Mouse (Mus musculus) lung, postnatal 25 days (tissue): ENCODE results near the gene Ufd1.

Experiments
- DNase-seq: peaks from one replicate; pipeline ENCODE4 v3.0.0; 2022; ENCODE audit warnings: low spot score

The Ufd1 gene

DNA sequence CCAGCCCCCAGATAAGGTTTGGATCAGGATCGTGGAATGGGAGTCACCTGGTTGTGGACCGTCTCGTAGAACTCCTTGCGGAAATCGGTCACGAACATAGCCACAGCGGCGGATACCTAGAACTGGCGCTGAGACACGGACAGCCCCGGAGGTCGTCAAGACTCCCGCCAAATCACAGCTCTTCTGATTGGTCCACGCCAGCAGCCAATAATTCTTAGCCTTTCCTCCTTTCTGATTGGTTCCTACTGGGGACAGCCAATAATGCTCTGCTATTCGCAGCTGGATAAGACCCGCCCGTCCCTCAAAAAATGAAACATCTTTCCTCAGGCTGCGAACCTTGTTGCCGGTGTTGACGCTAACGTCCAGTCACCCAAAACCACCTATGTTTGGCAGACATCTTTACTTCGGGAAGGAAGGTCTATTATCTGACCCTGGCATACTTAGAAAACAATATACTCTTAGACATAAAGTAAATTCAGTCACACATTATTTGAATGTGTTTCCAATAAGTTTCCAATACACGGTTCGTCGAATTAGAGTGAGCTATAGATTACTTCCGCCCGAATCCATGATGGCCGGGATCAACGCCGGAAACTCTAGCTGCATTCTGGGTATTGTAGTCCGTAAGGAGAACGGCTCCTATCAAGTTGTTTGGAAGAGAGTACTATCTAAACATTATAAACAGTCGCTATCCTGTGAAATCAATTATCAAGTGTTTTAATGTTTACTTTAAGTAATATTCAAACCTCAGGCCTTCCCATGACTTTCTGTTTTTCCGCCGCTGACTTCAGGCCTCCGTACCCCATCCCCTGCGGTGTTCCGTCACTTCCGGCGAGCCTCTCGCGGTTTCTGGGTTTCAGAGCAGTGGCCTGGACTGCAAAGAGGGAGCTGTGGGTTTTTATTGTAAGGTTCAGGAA is at the start of gene Ufd1, which contains the start of gene Cdc45:
TSS of gene Ufd1 (plus strand) at position 312 of the 917 bp plus-strand sequence.
TSS of gene Cdc45 (minus strand) at position 520 of the 917 bp plus-strand sequence.
- DNase-seq: peak; percentile 97

DNA sequence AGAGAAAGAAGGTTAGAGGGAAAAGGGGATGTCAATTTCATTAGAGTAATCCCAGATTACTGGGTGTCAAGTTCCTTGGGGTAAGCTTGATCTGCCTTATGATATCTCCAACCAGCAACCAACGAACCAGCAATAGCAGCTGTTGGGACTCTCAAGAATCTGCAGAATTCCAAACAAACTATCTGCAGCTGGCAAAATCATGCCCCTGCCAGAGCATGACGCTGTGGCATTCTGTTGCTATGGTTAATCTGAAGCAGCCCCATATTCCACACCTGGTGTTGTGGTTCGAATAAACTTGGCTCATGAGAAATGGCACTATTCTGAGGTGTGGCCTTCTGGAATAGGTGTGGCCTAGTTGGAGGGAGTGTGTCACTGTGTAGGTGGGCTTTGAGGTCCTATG is 48.6 kb upstream of the Ufd1 start:
- no peak for DNase-seq

DNA sequence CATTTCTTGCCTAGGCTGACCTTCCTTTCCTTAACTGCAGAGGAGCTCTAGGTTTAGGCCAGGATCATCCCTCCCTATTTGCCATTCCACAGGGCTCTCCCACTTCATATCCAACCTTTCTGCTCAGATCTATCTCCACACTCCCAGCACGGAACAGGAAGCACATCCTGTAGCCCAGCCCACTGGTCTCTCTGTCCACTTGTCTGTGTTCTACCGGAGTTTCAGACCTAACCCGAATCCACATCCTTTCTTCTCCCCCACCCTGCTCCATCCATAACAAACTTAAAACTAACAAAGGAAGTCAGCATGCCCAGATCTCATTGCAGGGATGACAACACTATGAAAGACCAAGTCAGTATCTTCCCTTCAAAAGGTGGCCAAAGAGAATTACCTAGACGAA is 45.2 kb upstream of the Ufd1 start:
- DNase-seq: peak; percentile 69

DNA sequence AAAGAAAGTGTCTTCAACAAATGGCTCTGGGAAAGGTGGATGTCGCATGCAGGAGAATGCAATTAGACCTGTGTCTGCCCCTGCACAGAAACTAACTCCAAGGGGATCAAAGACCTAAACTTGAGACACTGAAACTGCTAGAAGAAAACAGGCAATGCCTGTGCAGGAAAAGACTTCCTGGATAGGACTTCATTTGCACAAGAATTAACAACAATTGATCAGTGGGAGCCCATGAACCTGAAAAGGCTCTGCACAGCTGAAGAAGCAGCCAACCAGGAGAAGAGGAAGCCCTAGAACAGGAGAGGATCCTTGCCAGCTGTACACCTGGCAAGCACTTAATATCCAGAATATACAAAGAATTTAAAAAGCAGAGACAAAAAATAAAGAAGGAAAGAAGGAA is 42.1 kb upstream of the Ufd1 start:
- DNase-seq: no peak

DNA sequence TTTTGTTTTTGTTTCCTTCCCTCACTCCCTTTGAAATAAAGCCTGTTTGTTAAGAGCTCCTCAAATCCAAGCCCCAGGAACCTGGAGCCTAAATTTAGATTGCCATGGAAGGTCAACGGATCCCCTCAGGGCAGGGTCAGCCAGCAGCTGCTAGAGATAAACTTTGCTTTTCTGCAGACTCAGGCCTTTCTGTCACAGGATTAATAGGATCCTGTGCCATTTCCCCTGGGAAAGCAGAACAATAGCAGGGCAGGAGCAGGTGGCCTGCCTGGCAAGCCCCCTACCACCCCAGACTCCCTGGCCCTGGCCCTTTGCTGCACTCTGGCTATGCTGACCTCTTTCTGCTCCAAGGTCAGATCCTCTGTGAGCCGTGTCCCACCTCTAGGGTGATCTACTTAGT is 37.6 kb upstream of the Ufd1 start:
- DNase-seq: no peak

DNA sequence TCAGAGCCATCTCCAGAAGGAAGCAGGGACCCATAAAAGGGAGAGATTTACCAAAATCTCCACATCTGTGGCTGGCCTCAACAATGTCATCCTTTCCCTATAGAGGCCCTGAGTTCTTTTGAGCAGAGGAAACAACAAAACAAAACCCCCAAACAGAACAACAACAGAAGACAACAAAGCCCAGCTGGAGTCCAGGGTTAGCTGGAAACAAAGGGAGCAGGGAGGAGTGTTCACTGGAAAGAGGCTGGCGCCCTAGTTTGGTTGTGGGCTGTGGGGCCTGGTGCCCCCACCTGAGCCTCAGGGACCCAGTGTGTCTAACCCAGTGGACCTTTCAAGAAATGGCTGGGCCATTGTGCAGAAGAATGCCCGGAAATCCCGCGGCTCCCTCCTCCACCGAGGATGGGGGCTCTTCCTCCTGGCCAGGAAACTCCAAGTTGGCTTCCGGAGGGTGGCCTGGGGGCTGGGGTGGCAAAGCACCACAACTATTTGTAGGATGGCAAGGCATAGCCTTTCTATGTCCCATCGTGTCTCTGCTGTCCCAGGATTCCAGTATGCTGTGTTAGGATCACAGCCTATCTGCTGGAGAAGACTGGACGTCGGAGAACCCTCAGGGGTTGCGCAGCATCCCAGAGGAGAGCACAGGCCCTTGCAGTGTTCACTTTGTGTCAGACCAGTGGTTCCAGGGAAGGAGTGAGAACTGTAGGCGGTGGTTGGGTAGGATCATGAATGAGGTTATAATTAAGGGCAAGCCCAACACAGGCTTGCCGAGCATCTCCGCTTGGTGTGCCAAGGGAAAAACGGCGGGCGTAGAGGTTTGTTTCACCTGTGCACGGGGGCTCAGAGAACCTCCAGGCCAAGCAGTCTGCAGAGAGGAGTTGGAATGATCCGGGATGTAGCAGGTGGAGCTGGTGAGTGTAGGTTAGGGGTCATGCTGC is 35.7 kb upstream of the Ufd1 start:
- DNase-seq: peak; percentile 80

DNA sequence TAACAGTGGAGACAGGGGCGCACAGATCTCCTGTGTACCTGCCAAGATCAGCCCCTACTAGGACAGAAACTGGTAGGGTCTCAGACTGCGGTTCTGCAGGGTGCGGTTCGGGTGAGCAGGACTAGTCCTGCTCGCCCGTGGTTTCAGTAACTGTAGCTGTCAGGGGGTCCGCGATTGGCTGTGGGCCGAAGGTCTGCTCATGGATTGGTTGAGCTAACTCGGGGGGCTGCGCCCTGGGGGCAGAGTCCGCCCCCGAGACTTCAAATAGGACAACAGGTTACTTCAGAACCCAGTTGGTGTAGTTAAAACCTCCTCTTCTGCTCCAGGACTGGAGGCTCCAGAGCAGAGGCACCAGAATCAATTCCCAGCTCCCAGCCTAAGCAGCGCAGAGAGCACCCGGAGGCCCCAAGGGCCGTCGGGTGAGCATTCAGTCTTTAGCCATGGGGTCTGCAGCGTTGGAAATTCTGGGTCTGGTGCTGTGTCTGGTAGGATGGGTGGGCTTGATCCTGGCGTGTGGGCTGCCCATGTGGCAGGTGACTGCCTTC is 35.0 kb upstream of the Ufd1 start, which contains the start of gene Cldn5:
TSS of gene Cldn5 (plus strand) at position 292 of the 545 bp plus-strand sequence.
- peak; percentile 89 for DNase-seq

DNA sequence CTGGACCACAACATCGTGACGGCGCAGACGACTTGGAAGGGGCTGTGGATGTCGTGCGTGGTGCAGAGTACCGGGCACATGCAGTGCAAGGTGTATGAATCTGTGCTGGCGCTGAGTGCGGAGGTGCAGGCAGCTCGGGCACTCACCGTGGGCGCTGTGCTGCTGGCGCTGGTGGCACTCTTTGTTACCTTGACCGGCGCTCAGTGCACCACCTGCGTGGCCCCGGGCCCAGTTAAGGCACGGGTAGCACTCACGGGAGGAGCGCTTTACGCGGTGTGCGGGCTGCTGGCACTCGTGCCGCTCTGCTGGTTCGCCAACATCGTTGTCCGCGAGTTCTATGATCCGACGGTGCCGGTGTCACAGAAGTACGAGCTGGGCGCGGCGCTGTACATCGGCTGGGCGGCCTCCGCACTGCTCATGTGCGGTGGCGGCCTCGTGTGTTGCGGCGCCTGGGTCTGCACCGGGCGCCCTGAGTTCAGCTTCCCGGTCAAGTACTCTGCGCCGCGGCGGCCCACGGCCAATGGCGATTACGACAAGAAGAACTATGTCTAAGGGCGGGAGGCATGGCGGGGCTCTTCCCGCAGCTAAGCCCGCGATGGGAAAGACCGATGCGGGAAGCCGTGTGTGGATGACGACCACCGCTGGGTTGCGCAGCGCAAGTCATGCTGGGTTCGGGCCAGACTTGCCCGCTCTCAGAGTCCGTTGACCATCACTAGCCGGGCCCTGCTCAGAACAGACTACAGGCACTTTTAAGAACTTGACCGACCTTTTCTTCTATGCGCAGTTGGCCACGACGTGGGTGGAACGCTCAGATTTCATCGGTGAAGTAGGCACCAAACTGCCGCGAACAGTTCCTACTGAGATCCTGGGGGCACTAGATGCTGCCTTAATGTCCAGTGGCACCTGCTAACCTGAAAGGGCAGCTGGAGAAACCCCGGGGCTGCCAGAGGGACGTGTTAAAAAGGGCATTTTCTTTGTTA is 34.2 kb upstream of the Ufd1 start:
- no peak for DNase-seq

DNA sequence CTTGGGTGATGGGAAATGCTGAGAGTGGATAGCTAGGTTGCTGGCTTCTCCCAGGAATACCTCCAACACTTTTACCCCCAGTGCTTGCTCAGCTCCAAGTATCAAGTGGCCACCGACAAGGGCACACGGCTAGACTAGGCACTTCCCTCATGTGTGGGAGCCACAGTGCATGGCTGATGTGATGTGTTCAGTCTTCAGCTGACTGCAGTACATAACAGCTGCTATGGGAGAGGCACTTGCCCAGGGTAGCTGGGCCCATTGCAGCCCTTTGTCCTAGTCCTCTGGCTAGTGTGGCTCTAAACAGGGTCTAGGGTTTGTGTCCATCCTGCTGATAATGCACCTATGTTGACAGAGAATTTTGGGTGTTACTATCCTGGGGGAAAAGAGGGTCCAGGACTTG is 33.1 kb upstream of the Ufd1 start:
- DNase-seq: no peak

DNA sequence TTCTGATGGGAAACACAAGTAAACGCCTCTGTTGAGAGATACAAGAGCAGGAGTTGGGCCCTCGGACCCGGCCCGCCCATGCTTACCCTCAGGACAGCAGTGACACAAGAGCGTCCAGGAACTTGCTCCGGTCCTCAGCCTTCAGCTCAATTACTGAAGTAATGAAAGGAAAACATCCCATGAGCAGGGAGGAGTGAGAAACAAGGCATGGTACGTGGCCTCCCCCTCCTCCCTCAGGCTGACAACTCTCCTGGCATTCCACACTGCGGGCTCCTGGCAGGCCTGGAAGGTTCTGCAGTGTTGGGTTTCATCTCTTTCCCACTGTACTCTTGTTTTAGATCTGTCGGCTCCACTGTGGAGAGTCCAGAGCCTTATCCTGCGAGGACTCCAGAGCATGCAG is 29.8 kb upstream of the Ufd1 start:
- no peak for DNase-seq

DNA sequence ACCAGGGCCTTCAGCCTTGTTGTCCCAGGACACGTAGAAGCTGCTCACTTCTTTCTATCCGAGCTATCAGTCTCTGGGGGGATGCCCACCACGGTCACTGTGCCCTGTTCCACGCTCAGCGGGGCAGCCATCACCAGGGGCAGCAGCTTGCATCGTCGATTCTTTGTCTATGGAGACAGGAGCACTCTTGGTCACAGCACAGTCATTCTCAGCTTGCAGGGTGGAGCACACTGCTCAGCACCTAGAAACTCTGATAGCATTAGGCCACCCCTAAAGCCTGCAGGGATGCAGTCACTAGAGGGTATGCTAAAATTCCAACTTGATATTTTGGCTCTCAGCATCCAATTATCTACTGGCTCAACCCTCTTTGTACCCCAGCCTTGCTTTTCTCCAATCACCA is 26.6 kb upstream of the Ufd1 start:
- no peak for DNase-seq

DNA sequence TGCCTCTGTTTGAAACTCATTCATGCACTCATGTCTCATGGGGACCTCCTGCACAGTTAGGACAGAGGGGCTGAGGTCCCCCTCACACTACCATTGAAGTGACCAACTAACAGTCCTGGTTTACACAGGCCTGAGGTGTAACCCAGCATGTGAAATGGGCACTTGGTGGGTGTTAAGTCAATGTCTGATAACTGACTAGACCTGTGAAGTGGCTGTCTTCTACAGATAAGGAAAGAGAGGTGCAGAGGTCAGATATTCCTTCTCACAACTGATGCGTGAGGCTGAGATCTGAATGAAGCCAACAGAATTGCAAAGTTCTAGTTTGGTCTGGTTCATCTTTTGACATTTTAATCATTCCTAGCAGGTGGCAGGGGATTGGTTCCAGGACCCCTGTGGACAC is 26.1 kb upstream of the Ufd1 start:
- DNase-seq: no peak

DNA sequence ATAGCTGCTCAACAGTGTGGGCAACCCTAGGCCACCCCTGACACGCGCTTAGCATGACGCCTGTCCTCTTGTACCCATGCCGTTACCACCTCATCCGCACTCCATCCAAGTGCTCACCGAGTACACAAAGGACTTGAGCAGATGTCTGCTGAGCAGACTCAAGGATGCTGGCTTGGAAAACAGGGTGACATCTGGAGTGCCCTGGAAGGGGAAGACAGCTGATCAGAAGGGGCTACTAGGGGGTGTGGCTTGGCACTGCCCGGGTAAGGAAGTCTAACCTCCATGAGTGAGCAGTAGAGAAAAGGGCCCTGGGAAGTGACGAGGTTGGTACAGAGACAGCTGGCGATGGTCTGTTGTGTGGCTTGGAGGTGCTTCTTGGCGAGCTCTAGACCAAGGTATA is 24.9 kb upstream of the Ufd1 start:
- DNase-seq: no peak

DNA sequence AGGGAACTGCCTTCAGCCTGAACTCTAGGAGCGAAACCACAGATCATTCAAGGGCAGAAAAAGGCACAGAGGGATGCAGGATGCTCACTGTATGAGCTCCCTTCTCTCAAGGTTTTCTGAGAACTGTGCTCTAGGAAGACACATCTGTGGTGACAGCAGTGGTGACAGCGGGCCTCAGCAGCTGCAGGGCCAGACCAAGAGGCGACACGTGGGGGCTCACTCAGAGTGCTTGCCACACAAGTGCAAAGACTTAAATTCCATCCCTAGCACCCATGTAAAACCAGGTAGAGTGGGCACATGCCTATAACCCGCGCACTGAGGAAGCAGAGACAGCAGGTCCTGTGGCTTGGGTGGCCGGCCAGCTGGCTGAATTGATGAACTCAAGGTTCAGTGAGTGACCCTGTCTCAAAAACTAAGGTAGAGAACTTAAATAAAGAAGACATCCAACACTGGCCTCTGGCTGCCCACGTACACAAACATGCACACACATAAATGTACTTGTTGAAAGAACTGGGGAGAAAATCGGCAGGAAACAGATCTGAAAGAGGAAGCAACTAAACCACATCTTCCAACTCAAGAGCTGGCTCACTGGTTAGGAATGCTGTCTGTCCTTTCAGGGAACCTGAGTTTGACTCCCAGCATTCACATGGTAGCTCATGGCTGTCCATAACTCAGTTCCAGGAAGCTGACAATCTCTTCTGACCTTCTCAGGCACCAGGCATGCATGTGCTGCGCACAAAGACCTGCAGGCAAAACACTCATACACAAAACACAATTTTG is 22.8 kb upstream of the Ufd1 start:
- DNase-seq: no peak

DNA sequence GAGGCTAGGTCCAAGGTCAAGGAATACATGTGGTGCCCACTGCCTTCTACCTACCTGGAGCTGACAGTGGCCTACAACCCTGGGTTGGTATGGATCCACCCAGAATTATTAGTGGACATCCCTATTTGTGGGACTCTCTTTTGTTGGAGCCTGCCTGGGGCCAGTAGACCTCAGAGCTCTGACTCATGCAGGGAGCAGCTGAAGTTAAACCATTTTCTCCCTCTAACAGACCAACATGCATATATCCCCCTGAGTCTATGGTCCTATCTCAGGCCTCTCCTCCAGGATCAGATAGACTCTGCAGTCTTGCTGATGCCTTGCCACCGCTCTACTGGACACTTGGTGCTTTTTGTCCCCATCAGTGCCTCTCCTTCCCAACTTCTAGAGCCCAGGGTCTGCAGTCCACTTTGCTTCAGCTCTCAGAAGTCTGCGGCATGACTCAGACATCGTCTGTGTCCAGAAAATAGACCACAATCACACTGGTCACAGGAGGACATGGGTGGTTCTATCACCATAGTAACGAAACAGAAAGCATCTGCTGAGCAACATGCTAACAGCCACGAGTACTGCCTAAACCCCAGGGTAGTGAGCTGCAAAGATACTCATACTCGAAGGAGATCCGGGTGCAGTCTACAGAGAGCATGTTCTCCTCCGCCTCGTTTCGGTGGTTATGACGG is 16.2 kb upstream of the Ufd1 start:
- DNase-seq: no peak

DNA sequence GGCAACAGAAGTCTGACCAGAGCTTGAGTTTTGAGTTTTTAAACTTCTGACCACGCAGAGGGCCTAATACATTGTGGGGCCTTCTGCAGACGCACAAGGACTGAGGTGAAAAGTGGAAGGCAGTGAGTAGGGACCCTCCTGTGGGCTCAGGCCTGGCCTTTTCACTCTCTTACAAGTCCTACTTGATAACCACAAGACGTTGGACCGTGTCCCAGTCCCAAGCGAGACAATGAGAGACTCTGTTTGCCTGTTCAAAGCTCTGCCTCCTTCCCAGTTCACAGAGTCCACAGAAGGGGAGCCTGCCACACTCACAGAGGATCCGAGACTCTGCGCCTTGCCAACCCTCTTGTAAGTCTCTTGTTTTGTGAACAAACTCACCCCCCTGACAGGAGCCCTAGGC is 14.9 kb upstream of the Ufd1 start:
- DNase-seq: no peak

DNA sequence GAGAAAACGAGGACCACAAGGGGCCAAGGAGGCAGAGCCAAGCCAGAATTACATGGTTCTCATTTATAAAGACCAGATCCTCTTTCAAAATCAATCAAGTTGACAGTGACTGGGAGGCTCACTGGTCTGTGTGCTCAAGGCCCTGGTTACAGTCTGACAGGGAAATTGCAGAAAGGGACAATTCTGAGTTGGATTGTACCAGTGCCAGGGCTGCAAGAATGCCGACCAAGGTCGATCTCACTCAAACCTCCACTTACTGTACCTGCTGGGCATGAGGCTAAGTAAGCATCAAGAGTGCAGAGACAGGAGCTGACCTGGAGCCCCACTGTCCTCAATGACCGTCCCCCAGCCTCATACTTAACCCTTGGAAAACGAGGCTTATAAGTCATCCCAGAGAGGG is 13.4 kb upstream of the Ufd1 start:
- DNase-seq: no peak

DNA sequence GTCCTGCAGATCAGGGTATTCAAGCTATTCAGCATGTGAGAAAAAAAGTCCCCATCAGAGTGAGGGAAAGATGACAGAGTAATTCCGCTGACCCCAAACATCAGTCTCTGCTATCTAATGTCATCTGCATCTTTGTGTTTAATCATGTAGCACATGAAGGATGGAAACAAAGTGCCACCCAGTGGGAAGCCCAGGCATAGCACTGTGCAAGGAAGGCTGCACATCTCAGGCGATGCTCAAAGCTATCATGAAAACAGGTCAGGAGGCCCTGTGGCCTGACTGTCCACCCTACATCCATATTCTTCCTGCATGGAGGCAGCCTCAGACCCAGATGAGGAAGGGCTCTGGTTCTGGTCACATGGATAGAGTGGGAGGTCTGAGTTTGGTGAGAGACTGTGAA is 12.7 kb upstream of the Ufd1 start:
- peak; percentile 42 for DNase-seq

DNA sequence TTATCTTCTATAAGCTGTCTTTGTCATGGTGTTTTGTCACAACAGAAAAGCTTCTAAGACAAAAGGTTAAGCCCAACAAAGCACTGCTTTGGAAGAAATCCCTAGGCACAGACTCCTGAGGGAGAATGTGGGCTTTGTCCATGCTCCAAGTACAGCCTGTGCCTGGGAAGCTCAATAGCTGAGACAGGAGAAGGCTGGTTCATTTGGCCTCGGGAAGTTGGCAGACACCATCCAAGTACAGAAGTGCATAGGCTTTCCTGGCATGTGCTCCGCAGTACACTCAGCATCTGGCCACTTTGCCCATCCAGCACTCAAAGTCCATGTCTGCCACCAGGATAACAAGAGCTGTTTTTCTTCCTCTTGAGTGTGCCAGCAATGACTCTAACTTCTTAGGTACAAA is 5.8 kb upstream of the Ufd1 start:
- no peak for DNase-seq

DNA sequence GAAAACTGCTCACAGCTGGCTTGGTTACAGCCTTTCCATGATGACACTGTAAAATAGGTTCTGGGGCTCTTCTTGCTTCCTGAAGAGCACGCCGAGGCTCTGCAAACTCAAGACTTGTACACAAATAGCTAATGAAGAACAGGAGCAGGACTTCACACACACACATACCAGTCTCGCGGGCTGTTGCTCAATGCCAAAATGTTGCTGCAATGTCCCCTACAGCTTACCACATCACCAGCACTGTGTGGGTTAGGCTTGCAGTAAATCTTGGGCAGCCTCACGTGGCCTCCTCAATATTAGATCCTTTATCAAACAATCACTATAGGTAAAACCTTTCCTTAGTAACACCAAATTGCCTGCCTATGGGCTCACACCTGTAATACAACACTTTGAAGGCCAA is 2.6 kb upstream of the Ufd1 start:
- peak; percentile 10 for DNase-seq
